Mouse (Mus musculus) retina, postnatal 7 days (tissue): ENCODE data around the gene Gm14410.
"Not testable (repeated sequence)": the region's sequence is repeated elsewhere in the genome, so short reads cannot be mapped to it uniquely, and the experiment has no call there.

Experiments
- DNase-seq: peaks from one replicate; pipeline ENCODE4 v3.0.0-alpha.2; 2012; ENCODE audit warnings: low read depth, low spot score

Gm14410 gene

GRCm38 (mm10) chr2:177206341-177206740, at the start of gene Gm14410:
Gm14410 (minus strand) TSS chr2:177206421.
- DNase-seq, result not testable (repeated sequence)

GRCm38 (mm10) chr2:177247449-177247848, 41.2 kb upstream of the Gm14410 start:
- DNase-seq, result not testable (repeated sequence)

- not testable (repeated sequence) for DNase-seq
Observed at GRCm38 (mm10) chr2:177230461-177230860, 24.2 kb upstream of the Gm14410 start.

GRCm38 (mm10) chr2:177172749-177173148, 33.5 kb downstream of the Gm14410 start:
- DNase-seq, result not testable (repeated sequence)
